Mouse (Mus musculus) heart, adult 11 months (tissue): ENCODE results near the gene Smagp.

Experiments used
- DNase-seq: peaks from one replicate; pipeline ENCODE4 v3.0.0; 2022

Gene Smagp

DNA sequence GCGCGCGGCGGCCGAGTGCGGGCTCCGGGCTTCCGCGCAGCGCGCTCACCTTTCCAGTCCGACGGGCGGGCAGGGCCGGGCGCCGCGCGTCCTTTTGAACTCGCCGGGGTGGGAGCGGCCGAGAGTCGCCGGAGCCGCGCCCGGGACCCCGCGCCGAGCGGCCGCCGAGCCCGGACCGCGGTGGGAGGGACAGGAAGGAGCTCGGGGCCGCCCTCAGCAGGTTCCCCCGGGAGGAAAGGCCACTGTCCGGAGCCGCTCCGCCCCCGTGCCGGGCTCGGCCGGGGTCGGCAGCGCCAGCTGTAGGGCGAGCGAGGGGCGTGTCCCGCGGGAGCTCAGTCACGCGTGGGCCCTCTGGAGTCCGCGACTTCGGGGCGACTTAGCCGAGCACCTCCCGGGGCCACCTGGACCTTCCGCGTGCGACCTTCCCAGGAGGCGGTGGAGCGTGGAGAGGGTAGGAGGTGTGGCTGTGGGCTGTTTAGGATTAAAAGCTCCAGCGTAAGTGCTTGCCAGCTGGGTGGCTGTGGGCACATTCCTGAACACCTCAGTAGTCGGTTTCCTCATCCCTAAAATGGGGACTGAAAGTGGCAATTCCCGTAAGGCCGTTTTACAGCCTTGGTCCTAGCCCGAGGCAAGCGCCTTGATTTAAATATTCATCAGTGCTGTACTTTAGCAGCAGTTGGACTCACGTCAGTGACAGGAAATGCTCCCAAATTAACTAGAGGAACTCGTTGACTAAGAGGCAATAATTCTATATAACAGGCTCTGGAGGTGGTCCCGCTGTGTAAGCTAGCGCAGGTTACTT is at the start of gene Smagp:
TSS of gene Smagp (minus strand) at position 241 of the 802 bp plus-strand sequence.
- peak; percentile 98 for DNase-seq

DNA sequence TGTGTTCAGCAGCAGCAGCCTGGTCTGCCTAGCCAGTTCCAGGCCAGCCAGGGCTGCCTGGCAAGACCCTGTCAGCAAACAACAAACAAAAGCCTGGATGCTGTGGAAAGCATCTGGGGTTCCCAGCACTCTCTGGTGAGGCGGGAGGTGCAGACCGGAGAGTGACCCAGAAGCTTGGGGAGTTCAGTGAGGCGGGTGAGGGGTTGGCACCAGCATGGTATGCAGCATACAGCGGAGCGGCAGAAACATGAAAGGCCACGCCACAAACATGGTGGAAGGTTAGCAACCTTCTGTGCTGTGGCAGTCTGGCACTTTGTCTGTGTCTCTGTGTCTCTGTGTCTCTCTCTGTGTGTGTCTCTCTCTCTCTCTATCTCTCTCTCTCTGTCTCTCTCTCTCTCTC is 49.7 kb upstream of the Smagp start:
- DNase-seq: no peak

DNA sequence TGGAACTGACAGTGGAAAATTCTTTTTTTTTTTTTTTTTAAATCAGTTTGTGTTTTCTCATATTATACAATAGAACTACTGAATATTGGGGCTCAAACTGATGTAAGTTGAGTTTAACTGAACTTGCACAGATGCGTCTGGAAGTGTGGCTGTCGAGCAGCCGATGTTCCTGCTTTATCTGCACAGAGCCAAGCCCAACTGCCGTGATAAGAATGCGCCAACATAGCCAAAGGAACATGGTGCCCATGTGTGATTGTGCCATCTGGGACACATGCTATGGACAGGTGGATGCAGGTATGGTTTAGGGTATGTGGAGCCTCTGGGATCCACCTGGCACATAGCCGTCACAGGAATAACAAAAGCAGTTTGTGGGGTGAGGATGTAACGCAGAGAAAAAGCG is 49.1 kb upstream of the Smagp start:
- DNase-seq: no peak

DNA sequence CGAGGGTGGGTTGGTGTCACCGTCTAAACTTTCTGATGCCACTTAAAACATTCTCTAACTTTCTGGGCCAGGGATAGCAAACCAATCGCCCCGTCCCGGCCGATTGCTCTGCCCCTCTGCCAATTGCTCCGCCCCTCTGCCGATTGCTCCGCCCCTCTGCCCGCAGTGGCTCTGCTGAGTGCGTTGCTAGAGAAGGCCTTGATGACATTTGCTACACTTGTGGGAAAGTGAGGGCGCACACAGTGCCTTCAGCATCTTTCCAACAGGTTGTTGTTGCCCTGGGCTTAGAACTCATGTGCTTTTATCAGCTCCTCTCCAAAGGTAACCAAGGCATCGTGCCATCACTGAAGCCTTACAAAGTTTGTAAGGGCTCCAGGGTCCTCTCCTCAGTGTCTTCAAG is 48.5 kb upstream of the Smagp start:
- no peak for DNase-seq

DNA sequence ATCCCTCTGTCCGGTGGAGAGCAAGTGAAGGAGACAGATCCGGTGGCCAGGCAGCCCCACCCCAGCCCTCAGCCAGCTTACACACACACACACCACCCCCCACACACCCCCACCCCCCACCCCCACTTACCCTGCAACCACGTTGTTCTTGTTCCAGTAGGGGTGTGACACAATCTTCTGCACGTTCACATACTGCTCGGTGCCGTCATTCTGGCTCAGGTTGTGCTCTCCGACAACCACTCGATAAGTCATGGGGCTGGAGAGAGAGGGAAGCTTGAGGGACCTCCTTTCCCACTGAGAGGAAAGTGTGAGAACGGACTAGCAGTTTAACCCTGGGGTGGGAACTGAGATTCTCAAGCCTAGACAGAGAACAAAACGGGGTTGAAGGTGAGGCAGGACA is 47.7 kb upstream of the Smagp start:
- DNase-seq: no peak

DNA sequence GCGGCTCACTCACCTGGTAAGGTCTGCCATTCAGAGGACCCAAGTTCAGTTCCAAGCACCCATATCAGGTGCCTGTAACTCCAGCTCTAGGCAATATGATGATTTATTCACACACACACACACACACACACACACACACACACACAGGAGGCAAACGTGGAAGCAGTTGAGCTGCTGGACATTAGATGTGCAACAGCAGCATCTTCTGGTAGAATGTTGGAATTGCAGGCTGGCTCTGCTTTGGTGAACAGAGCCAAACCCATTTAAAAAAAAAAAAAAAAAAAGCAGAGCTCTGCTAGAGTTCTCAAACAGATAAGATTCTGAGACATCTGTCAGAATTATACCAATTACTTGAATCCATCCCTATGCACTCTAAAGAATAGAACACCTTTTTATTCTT is 46.3 kb upstream of the Smagp start:
- peak; percentile 94 for DNase-seq

DNA sequence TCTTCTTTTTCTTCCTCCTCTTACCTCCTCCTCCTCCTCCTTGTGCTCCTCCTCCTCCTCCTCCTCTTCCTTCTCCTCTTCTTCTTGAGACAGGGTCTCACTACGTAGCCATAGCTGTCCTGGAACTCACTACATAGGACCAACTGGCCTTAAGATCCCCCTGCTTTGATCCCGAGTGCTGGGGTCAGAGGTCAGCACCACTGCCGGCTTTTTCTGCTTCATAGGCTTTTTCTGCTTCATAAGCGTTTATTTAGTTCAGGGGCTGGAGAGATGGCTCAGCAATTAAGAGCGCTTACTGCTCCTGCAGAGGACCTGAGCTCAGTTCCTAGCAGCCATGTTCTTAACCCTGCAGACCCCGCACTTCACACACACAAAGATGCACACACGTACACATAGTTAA is 45.0 kb upstream of the Smagp start:
- DNase-seq: no peak

DNA sequence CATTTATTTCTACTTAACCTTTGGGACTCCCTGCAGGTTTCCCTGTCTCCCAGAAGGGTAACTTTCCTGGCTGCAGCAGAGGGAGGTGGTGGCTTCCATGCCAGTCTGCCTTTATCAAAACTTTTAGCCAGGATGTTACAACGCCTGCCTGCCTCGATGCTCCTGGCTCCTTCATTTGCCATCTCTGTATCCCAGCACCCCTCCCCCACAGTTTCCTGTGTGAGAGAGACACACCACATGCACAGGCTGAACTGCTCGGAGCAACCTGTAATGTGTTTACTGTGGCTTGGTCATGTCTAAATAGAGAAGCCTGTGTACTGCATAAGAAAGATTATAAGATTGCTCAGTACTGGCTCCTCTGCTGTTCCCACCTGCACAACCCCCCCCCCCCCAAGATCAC is 43.6 kb upstream of the Smagp start:
- DNase-seq: no peak

DNA sequence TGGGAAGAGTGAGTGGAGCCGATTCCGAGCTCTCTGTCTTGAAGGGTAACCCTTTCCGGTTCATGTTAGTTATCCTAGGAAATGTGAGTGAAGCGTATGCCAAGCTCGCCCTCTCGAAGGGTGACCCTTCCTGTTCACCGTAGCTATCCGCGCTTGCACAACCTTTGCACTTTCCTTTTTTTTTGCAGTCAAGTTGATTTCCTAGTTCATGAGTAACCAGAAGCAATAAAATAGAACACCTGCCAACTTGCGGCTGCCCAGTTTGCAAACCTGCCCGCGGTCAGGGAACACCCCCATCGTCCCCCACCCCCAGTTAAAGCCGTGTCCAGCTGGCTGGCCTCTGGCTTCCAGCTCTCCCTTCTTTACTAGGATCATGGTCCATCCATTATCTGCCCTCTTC is 42.3 kb upstream of the Smagp start:
- DNase-seq: no peak

DNA sequence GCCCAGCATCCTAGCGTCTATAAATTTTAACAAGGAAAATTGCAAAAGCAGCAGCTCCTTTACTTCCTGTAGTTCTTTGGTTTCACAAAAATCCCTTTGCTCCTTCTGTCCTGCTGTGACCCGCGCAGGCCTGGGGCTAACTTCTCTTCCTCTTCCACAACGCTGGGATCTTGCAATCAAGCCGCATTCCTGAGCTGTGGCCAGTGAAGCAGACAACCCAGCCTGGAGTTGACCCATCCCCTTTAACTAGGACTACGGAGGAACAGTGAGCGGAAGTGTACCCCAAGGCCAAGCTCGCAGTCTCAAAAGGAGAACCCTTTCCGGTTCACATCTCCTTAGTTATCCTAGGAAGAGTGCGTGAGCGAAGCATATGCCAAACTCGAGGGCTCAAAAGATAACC is 41.8 kb upstream of the Smagp start:
- DNase-seq: peak; percentile 91

DNA sequence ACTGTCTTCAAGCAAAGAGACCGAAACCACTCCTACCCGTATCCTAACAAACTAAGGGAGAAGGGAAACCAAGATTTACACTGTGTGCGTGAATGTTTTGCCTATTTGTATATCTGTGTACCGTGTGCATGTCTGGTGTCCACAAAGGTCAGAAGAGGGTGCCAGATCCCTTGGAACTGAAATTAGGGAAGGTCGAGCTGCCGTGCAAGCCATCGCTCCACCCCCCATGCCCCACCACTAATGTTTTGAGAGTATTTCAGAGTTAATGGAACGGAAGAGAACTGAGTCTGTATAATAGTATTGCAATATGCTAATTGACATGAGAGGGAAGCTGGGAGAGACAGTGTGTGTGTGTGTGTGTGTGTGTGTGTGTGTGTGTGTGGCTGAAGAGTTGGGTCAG is 40.9 kb upstream of the Smagp start:
- no peak for DNase-seq

DNA sequence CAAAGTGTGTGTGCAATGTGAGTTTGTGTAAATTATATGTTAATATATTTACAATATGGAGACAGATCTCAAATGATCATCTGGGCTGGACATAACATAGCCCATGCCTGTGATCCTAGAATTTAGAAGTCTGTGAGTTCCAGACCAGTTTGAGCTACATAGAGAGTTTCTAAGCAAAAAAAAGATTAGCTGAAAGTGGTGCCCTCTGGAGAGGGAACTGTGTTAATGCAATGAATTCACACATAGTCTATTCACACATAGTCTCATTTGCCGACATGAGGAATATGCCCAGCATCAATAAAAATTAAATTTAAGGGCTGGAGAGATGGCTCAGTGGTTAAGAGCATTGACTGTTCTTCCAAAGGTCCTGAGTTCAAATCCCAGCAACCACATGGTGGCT is 39.8 kb upstream of the Smagp start:
- DNase-seq: no peak

DNA sequence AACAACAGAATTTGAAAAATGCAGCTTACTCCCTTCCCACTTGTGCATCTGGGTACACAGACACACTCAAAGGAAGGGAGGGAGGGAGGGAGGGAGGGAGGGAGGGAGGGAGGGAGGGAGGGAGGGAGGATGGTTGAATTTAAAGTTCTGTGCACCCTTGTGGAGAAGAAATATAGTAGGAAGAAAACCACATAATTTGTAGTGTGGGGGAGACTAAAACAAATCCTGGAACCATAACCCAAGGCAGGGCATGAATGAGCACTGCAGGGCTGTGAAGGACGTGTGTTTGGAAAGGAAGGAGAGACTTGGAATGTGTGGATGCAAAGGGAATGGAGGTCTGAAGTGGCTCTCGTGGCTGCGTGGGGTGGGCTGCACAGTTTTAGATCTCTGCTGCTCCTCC is 38.7 kb upstream of the Smagp start:
- DNase-seq: no peak

DNA sequence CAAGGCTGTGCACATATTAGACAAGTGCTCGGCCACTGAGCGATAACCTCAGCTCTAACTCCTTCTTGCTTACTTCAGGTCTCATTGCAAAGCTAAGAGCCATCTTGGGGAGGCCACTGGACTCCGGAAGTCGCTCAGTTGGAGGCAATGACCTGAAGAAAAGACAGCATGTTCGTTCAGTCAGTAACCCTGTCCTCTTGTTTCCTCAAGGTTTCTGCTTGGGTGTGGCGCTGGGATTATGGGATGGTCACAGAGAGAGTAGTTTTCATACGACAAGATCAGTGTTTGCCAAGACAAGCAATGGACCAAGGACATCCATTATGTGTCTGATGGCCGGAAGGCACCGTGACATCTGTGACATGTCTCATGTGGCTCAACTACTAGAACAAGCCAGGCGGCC is 37.8 kb upstream of the Smagp start:
- no peak for DNase-seq

DNA sequence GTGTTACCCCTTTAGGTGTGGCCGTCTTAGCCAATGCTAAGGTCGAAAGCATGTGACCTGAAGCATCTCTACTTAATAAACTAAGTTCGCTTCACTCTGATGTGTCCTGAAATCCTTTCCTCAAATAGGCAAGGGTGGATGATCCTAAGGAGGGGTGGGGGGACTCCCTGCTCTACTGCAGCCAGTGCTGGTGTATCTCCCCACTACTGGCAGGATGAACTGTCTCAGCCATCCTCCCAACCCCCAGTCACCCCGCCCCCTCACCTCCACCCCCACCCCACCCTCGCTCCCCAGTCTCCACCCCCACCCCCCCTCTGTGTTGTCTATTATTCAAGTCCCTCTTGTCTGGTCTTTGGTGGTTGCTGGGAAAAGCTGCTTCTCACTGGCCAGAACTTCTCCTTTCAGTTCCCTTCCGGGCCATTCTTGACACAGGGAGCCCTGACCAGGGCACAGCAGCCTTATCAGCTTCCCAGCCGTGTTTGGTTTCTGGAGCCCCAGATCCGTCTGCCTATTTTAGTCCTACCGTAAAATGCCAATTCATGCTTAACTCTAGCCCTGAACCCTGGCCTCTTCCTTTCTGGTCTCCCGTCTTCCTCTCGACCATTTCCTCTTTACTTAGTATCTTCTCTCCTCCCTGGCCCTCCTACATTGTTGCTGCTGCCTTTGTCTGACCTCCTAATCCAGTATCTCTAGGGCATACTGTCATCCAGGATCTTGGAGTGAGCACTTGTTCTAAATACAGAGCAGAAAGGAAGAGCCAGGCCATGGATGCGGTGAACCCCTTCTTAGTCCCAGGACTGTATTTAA is 37.0 kb upstream of the Smagp start:
- peak; percentile 95 for DNase-seq

DNA sequence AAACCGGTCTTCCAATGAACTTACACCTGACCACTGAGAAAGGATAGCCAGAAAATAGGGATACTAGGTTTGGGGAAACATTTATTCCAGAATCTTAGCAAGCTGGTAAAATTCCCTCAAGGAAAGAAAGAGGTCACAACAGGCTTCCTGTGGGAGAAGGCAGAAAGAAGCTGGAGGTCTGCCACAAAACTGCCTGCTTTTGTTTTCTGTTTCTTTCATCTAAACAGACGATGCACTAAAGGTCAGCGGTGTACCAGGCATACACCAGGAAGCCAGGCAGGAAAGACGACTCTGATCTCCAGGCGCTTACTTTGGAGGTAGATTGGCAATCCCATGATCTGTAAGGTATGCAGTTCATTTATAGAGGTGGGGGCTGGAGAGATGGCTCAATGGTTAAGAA is 34.1 kb upstream of the Smagp start:
- no peak for DNase-seq

DNA sequence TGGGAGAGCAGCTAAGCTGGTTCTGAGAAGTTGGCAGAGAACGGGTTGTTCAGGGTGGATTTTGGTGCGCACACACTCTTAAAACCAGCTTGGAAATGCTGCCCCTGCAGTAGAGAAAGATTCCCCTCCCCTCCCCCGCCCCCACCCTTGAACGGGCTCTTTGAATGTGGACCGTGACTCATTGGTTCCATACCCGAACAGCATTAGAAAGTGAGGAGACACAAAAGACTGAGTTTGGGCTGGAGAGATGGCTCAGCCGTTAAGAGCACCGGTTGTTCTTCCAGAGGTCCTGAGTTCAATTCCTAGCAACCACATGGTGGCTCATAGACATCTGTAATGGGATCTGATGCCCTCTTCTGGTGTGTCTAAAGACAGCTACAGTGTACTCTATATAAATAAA is 33.3 kb upstream of the Smagp start:
- DNase-seq: no peak

DNA sequence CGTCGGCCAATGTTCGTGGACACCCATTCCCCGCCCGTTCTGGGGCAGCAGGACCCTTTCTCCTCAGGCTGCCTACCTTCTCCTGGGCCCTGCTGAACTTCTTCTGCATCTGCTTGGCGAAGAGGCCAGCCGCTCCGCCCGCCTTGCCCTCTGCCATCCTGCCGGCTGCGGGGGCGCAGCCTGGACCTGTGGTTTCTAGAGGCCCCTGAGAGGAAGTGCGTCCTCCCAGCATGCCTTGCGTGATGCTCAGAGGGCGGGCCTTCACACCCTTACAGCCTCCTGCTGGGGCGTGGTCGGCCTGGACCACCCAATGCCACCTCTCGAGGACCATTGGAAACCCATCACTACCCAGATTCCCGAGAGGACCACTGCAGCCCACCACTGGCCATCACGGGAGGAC is 32.6 kb upstream of the Smagp start, which contains the start of gene Bin2:
TSS of gene Bin2 (minus strand) at position 217 of the 400 bp plus-strand sequence.
- peak; percentile 97 for DNase-seq

DNA sequence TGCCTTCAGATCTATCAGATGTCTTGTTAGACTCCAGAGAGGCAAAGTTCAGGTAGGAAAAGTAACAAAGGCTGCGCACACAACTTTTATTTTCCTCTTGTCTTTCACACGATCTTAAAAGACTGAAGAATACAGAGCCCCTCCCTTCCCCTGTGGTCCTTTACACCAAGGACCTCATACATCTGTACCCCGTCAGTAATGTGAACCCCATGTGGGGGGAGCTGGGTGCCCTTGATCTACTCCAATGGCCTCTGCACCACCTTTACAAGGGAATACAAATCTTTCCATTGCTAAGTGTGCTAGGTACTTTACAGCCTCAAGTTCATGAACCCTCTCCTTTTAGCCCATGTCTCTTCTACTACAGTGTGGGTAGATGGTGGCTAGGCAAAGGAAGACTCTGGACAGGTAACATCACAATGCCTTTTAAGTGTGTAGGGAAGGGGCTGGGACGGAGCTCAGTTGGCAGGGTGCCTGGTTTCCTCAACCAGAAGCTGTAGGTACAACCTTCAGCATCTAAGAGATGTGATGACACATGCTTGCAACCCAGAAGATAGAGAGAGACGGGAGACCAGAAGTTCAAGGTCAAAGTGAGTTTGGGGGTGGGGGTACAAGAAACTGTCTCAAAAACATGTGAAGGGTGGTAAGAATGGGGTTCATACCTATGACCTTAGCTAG is 31.3 kb upstream of the Smagp start:
- no peak for DNase-seq

DNA sequence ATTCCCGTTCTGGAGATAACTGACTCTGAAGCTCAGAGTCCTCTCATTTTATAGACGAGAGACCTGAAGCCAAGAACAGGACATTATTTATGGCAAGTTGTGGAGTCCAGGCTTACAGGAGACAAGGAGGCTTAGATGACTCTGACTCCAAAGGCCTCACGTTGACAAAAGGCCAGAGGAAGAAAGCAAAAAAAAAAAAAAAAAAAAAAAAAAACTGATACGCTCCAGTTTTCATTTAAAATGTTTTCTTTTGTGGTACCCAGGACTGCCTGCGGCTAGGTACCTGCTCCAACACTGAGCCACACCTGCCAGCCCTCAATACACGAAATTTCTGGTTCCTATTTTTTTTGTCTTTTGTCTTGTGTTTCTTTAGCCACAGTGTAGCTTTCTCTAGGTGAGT is 30.7 kb upstream of the Smagp start:
- DNase-seq: no peak

DNA sequence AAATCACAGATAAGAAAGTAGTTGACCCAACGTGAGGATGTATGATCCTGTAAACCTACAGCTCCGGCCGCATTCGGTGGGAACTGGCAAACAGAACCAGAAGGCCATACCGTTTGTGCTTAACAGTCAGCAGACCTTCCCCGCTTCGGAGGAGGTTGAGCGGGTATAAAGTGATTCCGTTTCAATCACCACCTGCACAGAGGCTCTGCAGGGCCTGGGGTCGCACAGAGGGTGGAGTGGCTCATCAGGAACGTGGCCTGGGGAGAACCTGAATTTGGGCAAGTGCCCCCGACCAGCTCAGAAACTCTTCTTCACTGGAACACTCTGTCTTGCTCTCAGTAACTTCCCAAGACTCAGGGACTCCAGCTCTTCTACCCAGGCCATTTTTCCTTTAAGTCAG is 30.1 kb upstream of the Smagp start:
- no peak for DNase-seq

DNA sequence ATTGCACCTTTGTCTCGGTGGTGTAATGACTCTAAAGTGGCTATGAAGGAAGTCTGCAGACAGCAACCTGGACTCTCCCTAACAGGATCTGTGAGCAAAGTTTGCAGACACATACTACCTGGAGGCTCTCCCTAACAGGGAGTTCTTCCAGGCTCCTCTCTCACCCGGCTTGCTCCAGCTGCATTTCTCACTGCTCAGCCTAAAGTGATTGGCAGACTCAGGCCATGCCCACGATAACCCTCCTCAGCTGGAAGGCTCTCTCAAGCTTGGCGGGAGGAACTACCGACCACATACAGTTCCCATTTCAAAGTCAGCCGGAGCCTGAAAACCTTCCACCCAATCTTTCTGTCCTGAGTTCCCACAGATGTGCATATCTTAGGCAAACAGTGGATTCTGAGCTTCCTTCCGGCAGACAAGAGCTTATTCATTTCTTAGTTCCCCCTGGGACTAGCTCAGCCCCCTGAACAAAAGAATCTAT is 29.5 kb upstream of the Smagp start:
- DNase-seq: peak; percentile 91

DNA sequence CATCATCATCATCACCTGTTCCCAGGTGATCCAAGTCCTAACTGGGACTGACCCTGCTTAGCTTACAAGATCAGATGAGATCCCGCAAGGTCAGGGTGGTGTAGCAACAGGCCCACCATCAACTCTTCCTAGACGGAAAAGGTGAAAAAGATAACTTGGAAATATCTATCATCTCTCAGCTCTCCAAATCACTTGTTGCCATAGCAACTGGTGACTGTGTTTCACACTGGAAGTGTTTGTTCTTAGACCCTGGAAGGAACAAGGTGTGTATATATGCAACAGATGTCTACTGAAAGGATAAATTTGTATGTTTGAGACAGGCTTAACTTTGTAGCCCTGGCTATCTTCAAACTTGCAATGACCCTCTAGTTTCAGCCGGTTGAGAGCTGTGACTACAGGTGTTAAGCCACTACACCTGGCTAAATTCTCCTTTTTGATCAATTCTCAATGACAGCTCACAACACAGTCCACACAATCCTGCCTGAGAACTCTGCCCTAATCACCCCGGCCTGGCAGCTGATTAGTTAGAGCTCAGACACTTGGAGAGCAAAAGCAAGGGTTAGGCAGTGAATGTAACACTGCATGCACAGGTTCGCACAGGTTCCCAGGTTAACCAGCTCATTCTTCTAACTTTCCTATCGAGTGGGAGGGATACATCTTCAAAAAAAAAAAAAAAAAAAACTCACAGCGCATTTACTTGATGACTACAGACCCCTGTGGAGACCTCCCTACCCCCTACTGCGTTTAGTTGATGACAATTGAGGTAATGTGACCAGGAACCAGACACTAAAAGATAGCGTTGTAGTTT is 28.9 kb upstream of the Smagp start:
- DNase-seq: no peak
